Mouse (Mus musculus): ENCODE measurements at regions not wholly inside any gene's neighbourhood (a gene's known extent, or its start where the extent isn't known, plus 50 kb on each side); places are given as distances from the start of the nearest gene placed in this dataset.
A peak's percentile ranks its signal among the peaks of the same experiment; 100 is the strongest.

GRCm38 (mm10) chr9:56547291-56547977 is 129.0 kb downstream of the Hmg20a start:
- Histone ChIP-seq H3K4me1 (peaks cover 14% of the 10 kb centered on the region), H3K9ac (replicated peaks) (no peak overlapping the region), H3K4me2 (replicated peaks) (no peak overlapping the region), H3K9me3 (no peaks in the 10 kb centered on the region), H3K27ac (replicated peaks) (peak overlapping the region; percentile 50; the same call in 1 of the 2 replicates), H3K27me3 (peaks cover 20% of the 10 kb centered on the region), H3K36me3 (no peaks in the 10 kb centered on the region), H3K4me3 (no peak overlapping the region)
- ATAC-seq (ENCODE audit: low FRiP score, low read depth) = no peak
- WGBS = 47% methylated on average over 9 of the region's 9 CpGs

- H3K4me3 ChIP-seq = no peak overlapping the region
- H3K4me1 ChIP-seq = peaks cover 28% of the 10 kb centered on the region
- no peak overlapping the region for H3K4me2 ChIP-seq (replicated peaks)
- WGBS = 76% methylated on average over 8 of the region's 8 CpGs
- H3K27ac ChIP-seq (replicated peaks) = no peak overlapping the region
- H3K9me3 ChIP-seq = no peaks in the 10 kb centered on the region
- no peaks in the 10 kb centered on the region for H3K36me3 ChIP-seq
- peaks cover 24% of the 10 kb centered on the region for H3K27me3 ChIP-seq
- ATAC-seq (ENCODE audit: low FRiP score, low read depth) = no peak
- H3K9ac ChIP-seq (replicated peaks) = no peak overlapping the region
These were observed 131.4 kb downstream of the Hmg20a start for GRCm38 (mm10) chr9:56549774-56550173.

- Histone ChIP-seq H3K27ac (replicated peaks) (no peak overlapping the region), H3K9me3 (no peaks in the 10 kb centered on the region), H3K4me1 (peaks cover 28% of the 10 kb centered on the region), H3K4me2 (replicated peaks) (no peak overlapping the region), H3K9ac (replicated peaks) (no peak overlapping the region), H3K27me3 (peaks cover 24% of the 10 kb centered on the region), H3K4me3 (no peak overlapping the region), H3K36me3 (no peaks in the 10 kb centered on the region)
- WGBS = 59% methylated on average over 4 of the region's 4 CpGs
- no peak for ATAC-seq (ENCODE audit: low FRiP score, low read depth)
These were observed 131.8 kb downstream of the Hmg20a start for GRCm38 (mm10) chr9:56550178-56550577.

- H3K27ac ChIP-seq (replicated peaks) = 0 out of 2 replicates have a peak overlapping the region, but pooled peaks have one; percentile 15
- ATAC-seq (ENCODE audit: low FRiP score, low read depth) = peak; percentile 21; the same call in 1 of the 2 replicates
- no peak overlapping the region for H3K9ac ChIP-seq (replicated peaks)
- H3K9me3 ChIP-seq = no peaks in the 10 kb centered on the region
- peaks cover 25% of the 10 kb centered on the region for H3K27me3 ChIP-seq
- WGBS = 53% methylated on average over 11 of the region's 11 CpGs
- no peak overlapping the region; the same call in 1 of the 2 replicates for H3K4me2 ChIP-seq (replicated peaks)
- H3K36me3 ChIP-seq = no peaks in the 10 kb centered on the region
- H3K4me1 ChIP-seq = peaks cover 28% of the 10 kb centered on the region
- no peak overlapping the region for H3K4me3 ChIP-seq
These were observed 133.2 kb downstream of the Hmg20a start for GRCm38 (mm10) chr9:56551376-56552186.

GRCm38 (mm10) chr9:56552187-56552686 is 133.8 kb downstream of the Hmg20a start:
- Histone ChIP-seq H3K27me3 (peaks cover 30% of the 10 kb centered on the region), H3K4me1 (peaks cover 27% of the 10 kb centered on the region), H3K9ac (replicated peaks) (no peak overlapping the region), H3K27ac (replicated peaks) (no peak overlapping the region), H3K36me3 (no peaks in the 10 kb centered on the region), H3K9me3 (no peaks in the 10 kb centered on the region), H3K4me2 (replicated peaks) (no peak overlapping the region), H3K4me3 (no peak overlapping the region)
- WGBS = 61% methylated on average over 6 of the region's 6 CpGs
- ATAC-seq (ENCODE audit: low FRiP score, low read depth) = no peak

GRCm38 (mm10) chr9:56552766-56553165 is 134.4 kb downstream of the Hmg20a start:
- Histone ChIP-seq H3K4me1 (peaks cover 21% of the 10 kb centered on the region), H3K36me3 (no peaks in the 10 kb centered on the region), H3K27me3 (peaks cover 30% of the 10 kb centered on the region), H3K9ac (replicated peaks) (no peak overlapping the region), H3K9me3 (no peaks in the 10 kb centered on the region), H3K27ac (replicated peaks) (no peak overlapping the region), H3K4me3 (no peak overlapping the region), H3K4me2 (replicated peaks) (no peak overlapping the region)
- 18% methylated on average over 1 of the region's 1 CpGs for WGBS
- peak; percentile 66; the same call in 1 of the 2 replicates for ATAC-seq (ENCODE audit: low FRiP score, low read depth)

- peak overlapping the region; percentile 56; the same call in 1 of the 2 replicates for H3K27ac ChIP-seq (replicated peaks)
- H3K9ac ChIP-seq (replicated peaks) = no peak overlapping the region
- H3K4me1 ChIP-seq = peaks cover 21% of the 10 kb centered on the region
- no peak overlapping the region for H3K4me3 ChIP-seq
- 0 out of 2 replicates have a peak, but pooled peaks have one; percentile 14 for ATAC-seq (ENCODE audit: low FRiP score, low read depth)
- H3K4me2 ChIP-seq (replicated peaks) = no peak overlapping the region
- H3K27me3 ChIP-seq = peaks cover 33% of the 10 kb centered on the region
- no peaks in the 10 kb centered on the region for H3K9me3 ChIP-seq
- no peaks in the 10 kb centered on the region for H3K36me3 ChIP-seq
- 64% methylated on average over 13 of the region's 13 CpGs for WGBS
These were observed 135.2 kb downstream of the Hmg20a start for GRCm38 (mm10) chr9:56553626-56554025.

- H3K36me3 ChIP-seq = no peaks in the 10 kb centered on the region
- no peak overlapping the region; the same call in 1 of the 2 replicates for H3K27ac ChIP-seq (replicated peaks)
- ATAC-seq (ENCODE audit: low FRiP score, low read depth) = 0 out of 2 replicates have a peak, but pooled peaks have one; percentile 3
- H3K4me2 ChIP-seq (replicated peaks) = no peak overlapping the region
- H3K9me3 ChIP-seq = no peaks in the 10 kb centered on the region
- peaks cover 33% of the 10 kb centered on the region for H3K27me3 ChIP-seq
- no peak overlapping the region for H3K9ac ChIP-seq (replicated peaks)
- H3K4me1 ChIP-seq = peaks cover 24% of the 10 kb centered on the region
- no peak overlapping the region for H3K4me3 ChIP-seq
- 62% methylated on average over 6 of the region's 6 CpGs for WGBS
These were observed 135.7 kb downstream of the Hmg20a start for GRCm38 (mm10) chr9:56554096-56554495.

- Histone ChIP-seq H3K4me2 (replicated peaks) (no peak overlapping the region), H3K27me3 (peaks cover 31% of the 10 kb centered on the region), H3K9ac (replicated peaks) (no peak overlapping the region), H3K4me1 (peaks cover 20% of the 10 kb centered on the region), H3K27ac (replicated peaks) (no peak overlapping the region), H3K36me3 (no peaks in the 10 kb centered on the region), H3K9me3 (no peaks in the 10 kb centered on the region), H3K4me3 (no peak overlapping the region)
- 27% methylated on average over 2 of the region's 2 CpGs for WGBS
- no peak for ATAC-seq (ENCODE audit: low FRiP score, low read depth)
These were observed 141.3 kb downstream of the Hmg20a start for GRCm38 (mm10) chr9:56559618-56560144.

- no peak overlapping the region for H3K4me3 ChIP-seq
- H3K27me3 ChIP-seq = peaks cover 21% of the 10 kb centered on the region
- no peak for ATAC-seq (ENCODE audit: low FRiP score, low read depth)
- no peaks in the 10 kb centered on the region for H3K9me3 ChIP-seq
- 65% methylated on average over 7 of the region's 7 CpGs for WGBS
- no peak overlapping the region for H3K4me2 ChIP-seq (replicated peaks)
- H3K9ac ChIP-seq (replicated peaks) = no peak overlapping the region
- H3K36me3 ChIP-seq = no peaks in the 10 kb centered on the region
- H3K4me1 ChIP-seq = peaks cover 20% of the 10 kb centered on the region
- H3K27ac ChIP-seq (replicated peaks) = no peak overlapping the region
These were observed 144.0 kb downstream of the Hmg20a start for GRCm38 (mm10) chr9:56562440-56562839.

- H3K4me3 ChIP-seq = no peak overlapping the region
- no peaks in the 10 kb centered on the region for H3K9me3 ChIP-seq
- H3K27ac ChIP-seq (replicated peaks) = 0 out of 2 replicates have a peak overlapping the region, but pooled peaks have one; percentile 26
- no peak overlapping the region for H3K4me2 ChIP-seq (replicated peaks)
- WGBS = 15% methylated on average over 11 of the region's 11 CpGs
- peaks cover 15% of the 10 kb centered on the region for H3K27me3 ChIP-seq
- H3K36me3 ChIP-seq = no peaks in the 10 kb centered on the region
- H3K9ac ChIP-seq (replicated peaks) = no peak overlapping the region
- peaks cover 16% of the 10 kb centered on the region for H3K4me1 ChIP-seq
- no peak for ATAC-seq (ENCODE audit: low FRiP score, low read depth)
These were observed 145.8 kb downstream of the Hmg20a start for GRCm38 (mm10) chr9:56564048-56564737.
